Mouse (Mus musculus): ENCODE results near the gene Garnl3. TPM values are rescaled to one million over a fixed set of nuclear protein-coding genes. Genes with fewer than 3 reads are reported as not detected.
"Not testable (repeated sequence)": the region's sequence is repeated elsewhere in the genome, so short reads cannot be mapped to it uniquely, and the experiment has no call there.

Garnl3 gene
- total and polyA plus RNA-seq, 3 experiments = 13.3 to 15.0 (median 13.4) TPM

DNA sequence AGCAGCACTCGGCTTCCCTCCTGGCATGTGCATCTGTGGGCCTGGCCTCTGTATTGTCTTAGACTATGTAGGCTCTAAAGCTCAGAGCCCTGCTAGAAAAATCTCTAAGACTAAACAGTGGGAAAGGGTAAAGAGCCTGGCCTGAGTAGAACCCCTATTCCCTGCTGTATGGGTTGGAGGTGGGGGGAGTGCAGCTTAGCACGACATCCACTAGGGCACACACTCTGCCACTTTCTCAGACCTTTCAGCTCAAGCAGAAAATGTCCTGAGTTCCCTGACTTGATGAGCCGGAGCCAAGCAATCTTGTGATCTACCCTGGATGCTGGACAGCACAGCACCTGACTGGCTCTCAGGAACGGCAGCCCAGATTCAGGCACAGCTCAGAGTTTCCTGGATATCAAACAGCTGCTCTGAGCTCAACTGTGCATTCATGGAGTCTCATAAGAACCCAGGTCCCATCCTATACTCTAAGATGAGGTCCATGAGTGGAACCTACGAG lies 24.9 kb upstream of the Garnl3 start:
- no peak for DNase-seq

GRCm38 (mm10) chr2:33154751-33155372 lies 23.4 kb upstream of the Garnl3 start:
- DNase-seq = peak; percentile 66

GRCm38 (mm10) chr2:33146994-33147393 lies 15.5 kb upstream of the Garnl3 start:
- DNase-seq = no peak

DNA sequence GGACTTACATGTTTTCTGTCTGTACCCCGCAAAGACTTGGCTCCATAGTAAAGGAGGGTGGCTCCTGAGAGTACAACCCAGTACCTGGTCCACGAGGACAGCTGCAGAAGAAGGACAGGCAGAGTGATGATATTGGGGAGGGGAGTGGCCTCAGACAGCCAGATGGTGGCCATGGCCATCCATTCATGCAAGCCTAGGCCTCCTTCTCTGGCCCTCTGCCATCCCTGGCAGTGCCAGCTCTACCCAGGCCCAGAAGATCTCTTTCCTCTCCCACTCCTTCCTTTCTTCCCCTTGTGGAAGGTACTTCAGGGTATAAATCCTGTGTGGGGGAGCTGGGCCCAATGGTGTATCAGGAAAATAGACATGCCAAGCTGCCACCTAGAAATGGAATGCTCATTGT lies 11.8 kb upstream of the Garnl3 start:
- no peak for DNase-seq

DNA sequence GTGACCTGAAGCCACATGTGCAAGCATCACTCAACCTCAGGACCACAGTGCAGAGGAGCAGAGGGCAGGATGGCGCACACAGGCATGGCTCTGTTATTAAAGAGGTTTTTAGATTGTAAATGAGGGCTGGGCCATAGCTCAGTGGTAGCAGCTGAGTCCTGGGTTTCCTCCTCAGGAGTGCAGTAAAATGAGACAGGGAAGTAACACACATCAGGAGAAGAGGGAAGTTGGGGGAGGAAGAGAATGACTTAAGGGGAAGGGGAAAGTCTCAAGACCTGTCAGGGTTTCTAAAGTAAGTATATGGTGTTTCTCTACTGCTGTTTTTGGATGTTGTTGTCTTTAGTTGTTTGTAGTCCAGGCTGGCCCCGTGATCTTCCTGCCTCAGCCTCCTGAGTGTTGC lies 7.0 kb upstream of the Garnl3 start:
- DNase-seq = no peak

DNA sequence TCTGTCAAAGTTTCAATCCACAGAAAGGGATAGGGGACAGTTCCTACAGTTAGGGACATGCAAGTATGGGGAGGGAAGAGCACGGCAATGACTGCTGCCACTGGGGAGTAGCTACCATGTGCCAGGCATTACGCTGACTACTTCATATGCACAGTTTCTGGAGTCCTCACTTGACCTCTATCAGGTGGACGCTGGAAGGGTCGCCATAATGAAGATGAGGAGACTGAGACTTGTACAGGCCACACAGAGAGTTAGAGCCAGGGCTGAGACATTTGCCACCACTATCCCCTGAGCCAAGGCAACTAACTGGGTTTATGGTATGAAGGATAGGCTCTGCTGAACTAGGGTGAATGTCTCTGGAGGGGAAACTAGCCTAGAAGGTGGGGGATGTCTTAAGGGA lies 6.3 kb upstream of the Garnl3 start:
- no peak for DNase-seq

DNA sequence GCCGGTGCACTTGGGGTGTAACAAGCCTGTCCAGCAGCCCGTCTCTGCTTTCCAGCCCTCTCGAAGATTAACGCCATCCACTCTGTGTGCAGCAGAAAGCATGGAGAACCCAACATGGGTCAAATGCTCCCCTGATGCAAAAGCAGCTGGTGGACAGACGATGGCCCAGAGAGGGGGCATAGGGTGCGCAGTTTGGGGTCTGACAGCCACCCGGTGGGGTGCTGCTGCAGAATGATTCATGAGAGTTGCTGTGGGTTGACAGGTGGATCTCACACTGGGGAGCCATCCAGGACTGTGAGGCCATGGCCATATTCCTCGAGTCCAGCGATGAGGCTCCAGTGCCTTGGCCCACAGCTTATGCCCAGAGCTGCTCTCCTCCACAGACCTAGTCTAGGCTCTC lies 5.8 kb upstream of the Garnl3 start:
- no peak for DNase-seq

DNA sequence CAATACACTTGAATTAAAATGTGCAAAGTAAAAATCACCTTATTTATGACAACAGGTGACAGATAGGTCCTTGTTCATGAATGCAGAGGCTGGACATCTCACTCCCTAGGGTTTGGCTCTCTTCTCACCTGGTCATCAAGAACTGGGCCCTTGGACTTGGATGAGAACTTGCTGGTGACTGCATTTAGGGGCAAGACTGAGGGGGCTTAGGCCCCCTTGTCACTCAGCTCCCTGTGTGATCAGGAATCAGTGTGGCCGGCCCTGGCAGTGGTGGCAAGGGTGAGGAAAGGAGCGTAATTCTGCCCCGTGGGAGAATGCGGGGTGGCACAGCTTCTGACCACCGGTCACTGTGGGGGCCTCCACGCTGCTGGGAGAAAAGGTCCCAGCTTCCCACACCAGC lies 4.9 kb upstream of the Garnl3 start:
- DNase-seq = no peak

GRCm38 (mm10) chr2:33134766-33135490 lies 3.5 kb upstream of the Garnl3 start:
- DNase-seq = no peak

DNA sequence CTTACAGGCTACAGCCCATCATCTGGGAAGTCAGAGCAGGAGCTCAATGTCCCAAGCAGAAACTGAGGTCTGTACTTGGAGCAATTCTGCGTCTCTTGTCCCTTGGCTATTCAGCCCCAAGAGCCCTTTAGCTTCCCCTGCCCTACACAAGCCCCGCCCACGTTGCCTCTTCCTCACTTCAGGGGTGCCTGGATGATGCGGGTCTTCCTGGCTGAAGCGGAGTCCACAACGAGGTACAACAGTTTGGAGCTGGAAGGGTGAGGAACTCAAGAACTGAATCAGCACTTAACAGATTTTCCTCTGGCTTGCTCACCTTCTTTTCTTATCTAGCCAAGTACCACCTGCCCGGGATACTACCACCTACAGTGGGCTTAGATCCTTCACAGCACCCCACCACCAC lies 852 bp upstream of the Garnl3 start:
- DNase-seq = no peak

GRCm38 (mm10) chr2:33130526-33131483 lies 649 bp downstream of the Garnl3 start:
- DNase-seq = peak; percentile 99

GRCm38 (mm10) chr2:33130141-33130525 lies 1.3 kb downstream of the Garnl3 start:
- no peak for DNase-seq

DNA sequence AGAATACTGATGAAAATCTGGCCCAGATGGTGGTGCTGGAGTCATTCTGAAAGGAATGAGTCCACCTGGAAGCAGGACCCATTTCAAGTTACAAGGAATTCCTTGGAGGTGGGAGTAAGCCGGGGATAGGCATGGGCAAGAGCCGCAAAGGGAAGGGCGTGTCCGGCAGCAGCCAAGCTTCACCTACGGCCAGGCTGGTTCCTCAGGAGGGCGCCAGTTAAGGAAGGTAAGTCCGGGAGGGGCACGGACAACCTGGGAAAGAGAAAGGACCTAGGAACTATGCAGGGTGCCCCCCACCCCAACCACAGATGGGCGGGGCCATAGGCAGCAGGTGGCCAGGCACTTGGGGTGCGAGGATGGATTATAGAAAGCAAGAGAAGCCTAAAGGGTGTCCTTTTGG lies 1.8 kb downstream of the Garnl3 start:
- no peak for DNase-seq

DNA sequence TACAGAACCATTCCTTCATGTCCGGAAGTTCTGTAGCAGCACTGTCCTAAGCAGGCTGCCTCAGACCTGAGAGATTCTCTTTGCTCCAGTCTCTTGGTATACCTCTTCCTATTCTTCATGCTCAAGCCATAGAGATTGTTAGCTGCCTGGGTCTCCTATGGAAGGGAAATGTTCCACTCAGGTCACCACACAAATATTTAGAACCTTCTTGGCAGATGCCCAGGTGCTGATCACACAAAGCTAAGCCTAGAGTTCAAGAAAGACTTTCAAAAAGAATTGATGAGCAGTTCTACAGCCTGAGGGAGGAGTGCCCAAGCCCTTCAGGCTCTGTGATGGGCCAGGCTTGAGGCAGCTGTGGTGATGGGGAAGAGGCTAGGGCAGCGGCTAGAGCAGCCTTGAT lies 2.4 kb downstream of the Garnl3 start:
- DNase-seq = no peak

DNA sequence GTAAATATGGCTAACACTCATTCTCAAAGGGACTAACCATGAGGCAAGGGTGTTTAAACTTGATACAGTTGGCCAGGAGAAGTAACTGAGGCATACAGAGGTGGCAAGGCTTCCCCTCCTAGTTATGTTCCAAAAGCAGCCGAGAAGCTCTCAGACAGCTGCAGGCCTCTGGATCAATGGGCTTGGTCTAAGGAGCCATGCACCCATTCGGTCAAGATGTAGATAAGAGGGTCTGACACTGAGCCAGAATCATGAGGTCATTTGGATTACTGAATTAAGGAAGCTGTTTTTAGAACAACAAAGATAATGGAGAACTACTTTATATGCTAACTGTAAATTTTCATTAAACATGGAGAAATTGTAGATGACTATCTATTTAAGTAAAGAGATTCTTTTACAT lies 4.2 kb downstream of the Garnl3 start:
- DNase-seq = no peak

- DNase-seq = no peak
These were observed 8.6 kb downstream of the Garnl3 start for GRCm38 (mm10) chr2:33122856-33123255.

- no peak for DNase-seq
These were observed 30.9 kb downstream of the Garnl3 start for GRCm38 (mm10) chr2:33100536-33100935.

- not testable (repeated sequence) for DNase-seq
These were observed 34.1 kb downstream of the Garnl3 start for GRCm38 (mm10) chr2:33097326-33097725.

DNA sequence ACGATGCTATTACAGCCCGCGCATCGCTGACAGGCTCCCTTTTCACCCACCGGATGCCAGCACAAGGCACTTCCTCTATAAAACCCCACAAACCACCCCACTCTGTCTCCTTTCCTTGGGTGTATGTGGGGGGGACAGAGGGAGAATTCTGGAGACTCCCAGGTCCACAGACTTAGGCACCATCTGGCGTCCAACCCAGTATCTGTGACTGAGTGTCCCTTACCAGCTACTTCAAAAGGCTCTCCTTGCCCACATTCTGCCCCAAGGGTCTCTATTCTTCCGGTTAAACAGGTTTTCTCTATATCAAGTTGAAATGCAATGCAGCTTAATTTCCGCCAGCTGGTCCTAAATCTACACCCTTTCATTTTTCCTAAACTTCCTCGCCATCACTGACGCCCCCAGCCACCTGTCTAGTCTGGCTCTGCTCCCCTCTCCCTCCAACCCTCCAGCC lies 36.2 kb downstream of the Garnl3 start:
- DNase-seq = no peak

DNA sequence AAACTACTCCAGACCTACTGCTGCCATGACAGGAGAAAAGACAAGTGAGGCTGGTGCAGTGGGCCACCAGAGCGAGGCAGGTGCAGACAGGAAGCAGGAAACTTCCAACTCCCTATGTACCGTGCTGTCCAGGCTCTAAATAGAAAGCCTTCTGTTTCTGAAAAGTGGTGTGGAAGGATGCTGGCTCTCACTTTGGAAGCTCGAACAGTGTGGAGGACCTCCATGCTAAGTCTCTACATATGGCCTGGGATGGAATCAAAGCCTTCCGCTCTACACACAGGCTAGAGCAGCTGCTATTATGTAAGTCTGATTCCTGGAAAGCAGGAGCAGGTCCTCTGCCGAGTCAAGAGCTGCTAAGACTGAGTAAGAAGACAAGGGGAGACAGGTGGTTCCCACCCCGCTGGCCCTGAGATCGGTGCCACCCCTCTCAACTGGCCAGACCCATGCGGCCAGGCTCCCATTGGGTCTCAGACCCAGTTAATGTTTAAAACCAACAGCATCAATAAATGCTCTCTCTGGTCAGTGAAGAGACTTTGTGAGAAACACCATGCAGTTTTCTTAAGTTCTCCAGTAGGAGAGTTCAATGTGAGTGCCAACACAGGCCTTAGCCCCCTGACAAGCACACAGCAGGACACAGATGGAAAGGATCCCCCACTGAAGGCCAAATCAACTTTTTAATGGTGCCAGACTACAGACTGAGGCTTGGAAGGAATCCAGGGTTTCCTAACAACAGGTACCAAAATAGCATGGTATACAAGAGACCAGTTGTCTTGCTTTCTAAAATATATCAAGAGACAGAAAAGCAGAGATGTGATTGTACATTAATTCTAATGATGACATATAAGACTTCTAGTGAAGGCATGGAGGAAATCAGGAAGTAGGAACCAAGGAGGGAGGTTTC lies 40.6 kb downstream of the Garnl3 start:
- no peak for DNase-seq

DNA sequence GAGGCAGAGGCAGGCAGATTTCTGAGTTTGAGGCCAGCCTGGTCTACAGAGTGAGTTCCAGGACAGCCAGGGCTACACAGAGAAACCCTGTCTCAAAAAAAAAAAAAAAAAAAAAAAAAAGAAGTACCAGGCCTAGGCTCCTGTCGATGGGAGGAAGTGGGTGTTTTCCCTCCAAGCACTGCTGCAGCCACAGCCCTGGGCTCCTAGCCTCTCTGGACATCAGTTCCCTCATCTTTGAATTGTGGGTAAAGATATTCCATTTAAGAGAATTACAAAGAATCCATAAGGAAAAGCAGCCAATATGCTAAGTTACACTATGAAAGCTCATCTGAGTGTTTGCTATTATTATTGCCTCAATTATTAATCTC lies 41.4 kb downstream of the Garnl3 start:
- not testable (repeated sequence) for DNase-seq

Data from adrenal gland, adult 2 months (tissue).